Mouse (Mus musculus) midbrain, embryonic 10.5 days (tissue): ENCODE results near the gene Ier5l. TPM values are rescaled to one million over a fixed set of nuclear protein-coding genes. Genes with fewer than 3 reads are reported as not detected.

Source experiments
- DNase-seq: peaks from one replicate; pipeline ENCODE4 v3.0.0-alpha.2; 2017; ENCODE audit warnings: low spot score
- H3K27ac ChIP-seq: fragments of 300-500 bp; sonication (generic); replicated peaks from 2 replicates; pipeline ENCODE4 v1.5.1; 2016; ENCODE audit warnings: mild to moderate bottlenecking
- H3K27me3 ChIP-seq: fragments of 300-500 bp; sonication (generic); 2 replicates; pipeline ENCODE4 v1.6.1; 2016; ENCODE audit warnings: low read depth, mild to moderate bottlenecking; ENCODE audit not compliant: poor library complexity, severe bottlenecking
- H3K36me3 ChIP-seq: fragments of 300-500 bp; sonication (generic); 2 replicates; pipeline ENCODE4 v1.6.1; 2016; ENCODE audit warnings: mild to moderate bottlenecking, moderate library complexity
- H3K4me1 ChIP-seq: fragments of 300-500 bp; sonication (generic); 2 replicates; pipeline ENCODE4 v1.6.1; 2016
- H3K4me3 ChIP-seq: fragments of 300-500 bp; sonication (generic); 2 replicates; pipeline ENCODE4 v1.5.1; 2016; ENCODE audit warnings: mild to moderate bottlenecking, moderate library complexity
- H3K9me3 ChIP-seq: fragments of 300-500 bp; sonication (generic); replicated peaks from 2 replicates; pipeline ENCODE4 v1.6.1; 2016; ENCODE audit warnings: mild to moderate bottlenecking
- WGBS: fragments of 180-500 bp; shearing (Covaris S2); methylation state at CpG from one replicate; pipeline ENCODE4 v1.1.7; 2016; 5-methylcytosine and 5-hydroxymethylcytosine counted together
- polyA plus RNA-seq: library from polyadenylated mRNA; unstranded; fragments of >200 nt; fragmentation: Nextera tagmentation; extraction: Ambion mirVana; gene quantifications from 2 replicates; pipeline ENCODE4 v1.2.1, GENCODE M21; 2016

Gene Ier5l
- polyA plus RNA-seq, 1 experiment from 2014 or later = 2.3 TPM

GRCm38 (mm10) chr2:30444450-30444849, 29.6 kb downstream of the Ier5l start:
- peaks cover 81% of the 10 kb centered on the region for H3K36me3 ChIP-seq

DNA sequence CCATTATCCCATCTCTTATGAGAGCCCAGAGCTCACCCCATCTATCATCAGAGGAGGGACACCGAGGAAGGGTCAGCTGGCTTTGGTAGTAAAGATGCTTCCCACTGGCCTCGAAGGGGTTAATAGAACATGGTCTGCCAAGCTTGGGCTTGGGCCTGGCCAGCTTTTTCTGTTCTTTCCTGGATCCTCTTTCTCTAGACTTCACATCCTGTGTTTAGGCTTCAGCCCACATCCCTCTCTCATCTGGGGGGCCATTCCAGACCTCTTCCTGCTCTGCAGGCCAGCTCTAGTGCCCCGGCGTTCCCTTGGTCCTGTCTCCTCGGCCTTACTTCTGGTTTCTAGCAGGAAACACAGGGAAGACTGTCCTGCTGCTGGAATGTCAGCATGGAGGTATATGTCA, 30.0 kb downstream of the Ier5l start:
- peak overlapping the region; percentile 98 for H3K27ac ChIP-seq
- no peak for DNase-seq
- H3K27me3 ChIP-seq = no peaks in the 10 kb centered on the region
- H3K4me3 ChIP-seq = 0 out of 2 replicates have a peak overlapping the region, but pooled peaks have one; percentile 0
- peaks cover 81% of the 10 kb centered on the region for H3K36me3 ChIP-seq
- peaks cover 76% of the 10 kb centered on the region for H3K4me1 ChIP-seq
- 75% methylated on average over 5 of the region's 5 CpGs for WGBS
- H3K9me3 ChIP-seq = peaks cover 3% of the 10 kb centered on the region; the same call in 1 of the 2 replicates

More at GRCm38 (mm10) chr2:30444450-30444849, 29.6 kb downstream of the Ier5l start:
- H3K27ac ChIP-seq = peak overlapping the region; percentile 98
- H3K27me3 ChIP-seq = no peaks in the 10 kb centered on the region
- DNase-seq = no peak
- peaks cover 8% of the 10 kb centered on the region for H3K9me3 ChIP-seq
- H3K4me3 ChIP-seq = no peak overlapping the region
- peaks cover 76% of the 10 kb centered on the region for H3K4me1 ChIP-seq

DNA sequence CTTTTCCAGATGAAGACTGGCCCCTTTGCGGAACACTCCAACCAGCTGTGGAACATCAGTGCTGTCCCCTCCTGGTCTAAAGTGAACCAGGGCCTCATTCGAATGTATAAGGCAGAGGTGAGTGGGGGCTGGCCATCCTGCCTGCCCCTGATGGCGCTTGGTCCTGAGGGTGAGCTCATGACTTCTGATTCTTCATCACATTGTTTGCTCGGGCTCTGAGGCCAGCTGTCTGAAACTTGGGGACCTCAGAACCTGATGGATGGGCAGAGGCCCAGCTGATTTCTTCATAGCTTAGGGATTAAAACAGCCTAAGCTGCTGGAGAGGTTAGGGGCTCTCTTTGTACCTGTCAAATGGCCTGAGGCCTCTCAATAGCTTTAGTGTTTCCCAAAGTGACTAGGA, 30.7 kb downstream of the Ier5l start:
- Histone ChIP-seq H3K4me3 (no peak overlapping the region), H3K9me3 (no peaks in the 10 kb centered on the region), H3K27me3 (no peaks in the 10 kb centered on the region), H3K4me1 (peaks cover 76% of the 10 kb centered on the region), H3K36me3 (peaks cover 81% of the 10 kb centered on the region), H3K27ac (peak overlapping the region; percentile 98)
- no peak for DNase-seq
- WGBS = 68% methylated on average over 4 of the region's 4 CpGs

DNA sequence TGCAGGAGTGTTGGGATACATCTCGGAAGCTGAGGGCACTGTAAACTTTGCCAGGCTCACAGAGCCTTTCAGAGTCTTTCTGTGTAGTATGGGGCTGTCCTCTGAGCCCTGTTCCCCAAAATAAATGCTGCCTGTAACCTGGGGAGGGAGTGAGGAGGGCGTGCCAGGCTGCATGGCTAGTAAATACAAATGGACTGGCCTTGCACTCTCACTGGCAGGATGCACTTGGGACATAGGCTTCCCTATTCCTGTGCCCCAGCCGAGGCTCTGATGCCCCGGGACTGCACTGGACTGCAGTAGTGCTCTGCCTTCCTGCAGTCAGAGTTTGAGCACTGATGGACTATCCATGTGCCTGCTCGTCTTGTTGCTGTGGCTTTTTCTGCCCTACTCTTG, 31.5 kb downstream of the Ier5l start:
- Histone ChIP-seq H3K36me3 (peaks cover 81% of the 10 kb centered on the region), H3K4me3 (peak overlapping the region; percentile 39), H3K27ac (peak overlapping the region; percentile 98), H3K9me3 (no peaks in the 10 kb centered on the region), H3K4me1 (peaks cover 75% of the 10 kb centered on the region), H3K27me3 (no peaks in the 10 kb centered on the region)
- DNase-seq = no peak
- WGBS = 69% methylated on average over 5 of the region's 5 CpGs

DNA sequence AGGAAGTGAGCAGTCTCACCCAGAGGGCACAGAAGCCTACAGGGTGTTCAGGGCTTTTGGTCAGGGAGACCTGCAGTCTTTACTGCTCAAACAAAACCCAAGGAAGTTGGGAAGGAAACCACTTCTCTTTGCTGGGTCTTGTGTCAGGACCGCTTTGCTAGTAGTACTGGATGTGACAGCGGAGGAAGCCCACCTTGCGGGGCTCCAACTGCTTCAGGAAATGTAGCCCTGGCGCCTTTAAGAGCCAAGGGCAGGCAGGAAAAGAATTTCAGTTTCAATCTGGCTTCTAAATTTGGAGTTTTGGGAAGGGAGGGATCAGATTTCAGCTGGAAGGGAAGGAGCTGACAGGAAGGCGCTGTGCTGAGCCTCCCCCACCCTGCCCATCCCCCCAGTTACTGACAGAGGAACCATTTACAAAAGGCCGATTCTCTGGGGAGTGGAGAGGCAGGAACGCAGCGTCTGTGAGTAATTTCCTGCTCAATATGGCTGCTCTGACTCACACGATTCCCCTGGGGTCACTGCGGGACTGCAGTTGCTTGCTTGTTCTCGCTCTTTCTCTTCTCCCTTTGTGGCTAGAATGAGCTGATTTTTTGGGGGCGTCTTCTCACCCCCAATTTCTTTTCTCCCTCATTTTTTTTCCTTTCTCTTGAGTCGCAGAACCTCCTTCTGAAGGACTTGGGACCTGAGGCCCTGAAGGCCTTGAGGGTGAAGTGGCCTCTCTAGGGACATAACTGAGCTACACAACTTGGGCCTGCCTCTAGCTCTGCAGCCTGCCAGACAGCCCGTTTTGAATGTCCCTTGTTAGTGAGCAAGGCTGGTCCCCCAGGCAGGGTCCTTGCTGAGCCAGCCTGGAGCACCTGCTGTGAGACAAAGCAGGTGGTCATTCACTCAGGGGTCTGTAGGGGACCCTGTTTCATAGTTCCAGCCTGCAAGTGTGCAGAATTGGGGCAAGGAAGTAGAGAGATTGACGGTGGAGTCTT, 32.2 kb downstream of the Ier5l start:
- DNase-seq = peak; percentile 84
- WGBS = 7% methylated on average over 15 of the region's 15 CpGs
- peaks cover 69% of the 10 kb centered on the region for H3K4me1 ChIP-seq

GRCm38 (mm10) chr2:30440701-30441517, 33.1 kb downstream of the Ier5l start:
- peak; percentile 67 for DNase-seq
- WGBS = 24% methylated on average over 12 of the region's 12 CpGs
- peak overlapping the region; percentile 39 for H3K4me3 ChIP-seq

More for the DNA sequence above, 32.2 kb downstream of the Ier5l start:
- peak overlapping the region; percentile 98 for H3K27ac ChIP-seq
- H3K9me3 ChIP-seq = no peaks in the 10 kb centered on the region
- no peaks in the 10 kb centered on the region for H3K27me3 ChIP-seq
- H3K4me3 ChIP-seq = peak overlapping the region; percentile 39
- peaks cover 81% of the 10 kb centered on the region for H3K36me3 ChIP-seq

GRCm38 (mm10) chr2:30440211-30440700, 33.8 kb downstream of the Ier5l start:
- H3K4me1 ChIP-seq = peaks cover 57% of the 10 kb centered on the region
- no peaks in the 10 kb centered on the region for H3K9me3 ChIP-seq
- DNase-seq = no peak
- peak overlapping the region; percentile 98 for H3K27ac ChIP-seq
- no peaks in the 10 kb centered on the region for H3K27me3 ChIP-seq
- H3K4me3 ChIP-seq = no peak overlapping the region
- 86% methylated on average over 3 of the region's 3 CpGs for WGBS
- peaks cover 72% of the 10 kb centered on the region for H3K36me3 ChIP-seq

More at GRCm38 (mm10) chr2:30440701-30441517, 33.1 kb downstream of the Ier5l start:
- peaks cover 60% of the 10 kb centered on the region for H3K4me1 ChIP-seq
- peak overlapping the region; percentile 98 for H3K27ac ChIP-seq
- H3K27me3 ChIP-seq = no peaks in the 10 kb centered on the region
- no peaks in the 10 kb centered on the region for H3K9me3 ChIP-seq
- peaks cover 74% of the 10 kb centered on the region for H3K36me3 ChIP-seq

GRCm38 (mm10) chr2:30439631-30440030, 34.4 kb downstream of the Ier5l start:
- WGBS = 92% methylated on average over 6 of the region's 6 CpGs
- DNase-seq = no peak
- no peak overlapping the region for H3K4me3 ChIP-seq
- no peaks in the 10 kb centered on the region for H3K27me3 ChIP-seq
- H3K27ac ChIP-seq = no peak overlapping the region
- H3K4me1 ChIP-seq = peaks cover 51% of the 10 kb centered on the region
- no peaks in the 10 kb centered on the region for H3K9me3 ChIP-seq
- H3K36me3 ChIP-seq = peaks cover 72% of the 10 kb centered on the region

- H3K36me3 ChIP-seq = peaks cover 72% of the 10 kb centered on the region
- H3K4me3 ChIP-seq = no peak overlapping the region
- H3K27ac ChIP-seq = no peak overlapping the region
- H3K4me1 ChIP-seq = peaks cover 33% of the 10 kb centered on the region
- no peaks in the 10 kb centered on the region for H3K27me3 ChIP-seq
- no peaks in the 10 kb centered on the region for H3K9me3 ChIP-seq
- DNase-seq = no peak
- WGBS = 94% methylated on average over 4 of the region's 4 CpGs
These were observed 36.2 kb downstream of the Ier5l start for GRCm38 (mm10) chr2:30437791-30438190.

GRCm38 (mm10) chr2:30436809-30437208, 37.2 kb downstream of the Ier5l start:
- H3K36me3 ChIP-seq = peaks cover 79% of the 10 kb centered on the region
- H3K27ac ChIP-seq = no peak overlapping the region
- no peak for DNase-seq
- H3K4me1 ChIP-seq = peaks cover 23% of the 10 kb centered on the region
- H3K27me3 ChIP-seq = no peaks in the 10 kb centered on the region
- no peak overlapping the region for H3K4me3 ChIP-seq
- no peaks in the 10 kb centered on the region for H3K9me3 ChIP-seq
- WGBS = 84% methylated on average over 4 of the region's 4 CpGs

DNA sequence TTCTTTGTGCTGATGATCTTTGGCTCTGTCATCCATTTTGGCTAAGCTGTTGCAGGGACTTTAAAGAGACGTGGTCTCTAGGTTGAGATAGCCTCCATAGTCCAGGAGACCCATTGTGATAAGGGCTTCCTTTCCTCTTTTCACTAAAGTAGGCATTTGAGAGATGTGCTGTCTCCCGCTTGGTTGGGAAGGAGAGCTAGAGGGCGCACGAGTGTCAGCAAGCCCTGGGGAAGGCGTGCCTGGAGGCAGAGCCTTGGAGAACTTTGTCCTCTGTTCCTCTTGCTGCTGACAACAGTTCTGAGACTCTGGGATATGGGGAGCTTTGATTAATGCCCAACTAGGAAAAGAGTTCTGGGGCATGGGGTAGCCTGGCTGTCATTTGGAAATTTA, 37.9 kb downstream of the Ier5l start:
- WGBS = 83% methylated on average over 5 of the region's 5 CpGs
- peaks cover 86% of the 10 kb centered on the region for H3K36me3 ChIP-seq
- H3K27ac ChIP-seq = no peak overlapping the region
- no peak overlapping the region for H3K4me3 ChIP-seq
- no peak for DNase-seq
- peaks cover 16% of the 10 kb centered on the region for H3K4me1 ChIP-seq
- H3K27me3 ChIP-seq = no peaks in the 10 kb centered on the region
- H3K9me3 ChIP-seq = no peaks in the 10 kb centered on the region

- 60% methylated on average over 5 of the region's 5 CpGs for WGBS
- Histone ChIP-seq H3K9me3 (no peaks in the 10 kb centered on the region), H3K4me1 (peaks cover 10% of the 10 kb centered on the region), H3K27ac (no peak overlapping the region), H3K36me3 (peaks cover 90% of the 10 kb centered on the region), H3K27me3 (no peaks in the 10 kb centered on the region), H3K4me3 (no peak overlapping the region)
- DNase-seq = peak; percentile 70
These were observed 38.5 kb downstream of the Ier5l start for GRCm38 (mm10) chr2:30435326-30436155.
